Mouse (Mus musculus): ENCODE data around the gene Rtn4rl2.

The Rtn4rl2 gene

GRCm38 (mm10) chr2:84884611-84885010 is 1.9 kb downstream of the Rtn4rl2 start:
- DNase-seq: no peak

- DNase-seq: no peak
Measured at GRCm38 (mm10) chr2:84883942-84884341, 2.6 kb downstream of the Rtn4rl2 start.

GRCm38 (mm10) chr2:84883530-84883929 is 3.0 kb downstream of the Rtn4rl2 start:
- no peak for DNase-seq

- DNase-seq: no peak
Measured at GRCm38 (mm10) chr2:84883084-84883483, 3.4 kb downstream of the Rtn4rl2 start.

- peak; percentile 75 for DNase-seq
Measured at GRCm38 (mm10) chr2:84882606-84883005, 3.9 kb downstream of the Rtn4rl2 start.

- DNase-seq: no peak
Measured at GRCm38 (mm10) chr2:84880590-84880989, 5.9 kb downstream of the Rtn4rl2 start.

- no peak for DNase-seq
Measured at GRCm38 (mm10) chr2:84875842-84876241, 10.7 kb downstream of the Rtn4rl2 start.

- no peak for DNase-seq
Measured at GRCm38 (mm10) chr2:84872105-84872716, 14.3 kb downstream of the Rtn4rl2 start.

GRCm38 (mm10) chr2:84870623-84871160 is 15.8 kb downstream of the Rtn4rl2 start:
- no peak for DNase-seq

GRCm38 (mm10) chr2:84868977-84869376 is 17.5 kb downstream of the Rtn4rl2 start:
- DNase-seq: peak; percentile 50

- peak; percentile 83 for DNase-seq
Measured at GRCm38 (mm10) chr2:84868521-84868943, 18.0 kb downstream of the Rtn4rl2 start.

GRCm38 (mm10) chr2:84865616-84866571 is 20.6 kb downstream of the Rtn4rl2 start:
- peak; percentile 78 for DNase-seq

GRCm38 (mm10) chr2:84862231-84862630 is 24.3 kb downstream of the Rtn4rl2 start:
- DNase-seq: no peak

GRCm38 (mm10) chr2:84861430-84861829 is 25.1 kb downstream of the Rtn4rl2 start:
- DNase-seq: no peak

- DNase-seq: no peak
Measured at GRCm38 (mm10) chr2:84859991-84860780, 26.3 kb downstream of the Rtn4rl2 start.

- no peak for DNase-seq
Measured at GRCm38 (mm10) chr2:84858551-84858950, 28.0 kb downstream of the Rtn4rl2 start.

GRCm38 (mm10) chr2:84855732-84856131 is 30.8 kb downstream of the Rtn4rl2 start:
- DNase-seq: peak; percentile 49

- DNase-seq: no peak
Measured at GRCm38 (mm10) chr2:84851130-84852040, 35.1 kb downstream of the Rtn4rl2 start.

- no peak for DNase-seq
Measured at GRCm38 (mm10) chr2:84850407-84851129, 35.9 kb downstream of the Rtn4rl2 start.

GRCm38 (mm10) chr2:84845226-84845625 is 41.3 kb downstream of the Rtn4rl2 start:
- DNase-seq: no peak

GRCm38 (mm10) chr2:84843654-84844053 is 42.9 kb downstream of the Rtn4rl2 start:
- DNase-seq: no peak

All from right cerebral cortex, postnatal 14 days (tissue).